Mouse (Mus musculus) CH12.LX (cell line): ENCODE results near the gene Igsf21. TPM values are rescaled to one million over a fixed set of nuclear protein-coding genes. Genes with fewer than 3 reads are reported as not detected.

Experiments used
- DNase-seq: peaks from one replicate; pipeline ENCODE4 v3.0.0-alpha.2; 2013; ENCODE audit errors: extremely low read depth
- H3K27ac ChIP-seq: 2 replicates; pipeline ENCODE4 v1.5.1; 2012; ENCODE audit warnings: low read depth, mild to moderate bottlenecking, control low read depth, moderate library complexity; ENCODE audit not compliant: insufficient read depth
- H3K27me3 ChIP-seq: replicated peaks from 2 replicates; pipeline ENCODE3; 2012; ENCODE audit warnings: inconsistent platforms
- H3K36me3 ChIP-seq, 2 experiments: replicated peaks in 1 of 2; 2 replicates each; pipeline versions ENCODE3 to v1.6.1; 2012; ENCODE audit warnings: inconsistent platforms in 1 of 2, low read length in 1 of 2, mild to moderate bottlenecking in 1 of 2, mixed read lengths in 1 of 2, moderate library complexity in 1 of 2; ENCODE audit not compliant: control insufficient read depth in 1 of 2, insufficient read depth in 1 of 2
- H3K4me1 ChIP-seq, 2 experiments: 2 replicates each; pipeline ENCODE4 v1.6.1; 2012; ENCODE audit warnings: inconsistent platforms in 1 of 2, moderate library complexity in 1 of 2; ENCODE audit not compliant: insufficient read depth in 2 of 2, control insufficient read depth in 1 of 2
- H3K4me2 ChIP-seq: 2 replicates; pipeline ENCODE4 v1.6.1; 2012; ENCODE audit warnings: low read depth, mild to moderate bottlenecking, control low read depth; ENCODE audit not compliant: poor library complexity, insufficient read depth, severe bottlenecking
- H3K4me3 ChIP-seq, 3 experiments: fragments of 150-350 bp in 1 of 3; sonication (generic) in 1 of 3; replicated peaks in 1 of 3; 2 replicates each; pipeline versions ENCODE3 to v1.5.1; 2011 to 2012; ENCODE audit warnings: low read depth in 2 of 3, low read length in 2 of 3, mild to moderate bottlenecking in 2 of 3, moderate library complexity in 2 of 3, control low read depth in 1 of 3, improper control_type of control experiment in 1 of 3, inconsistent platforms in 1 of 3, mixed read lengths in 1 of 3; ENCODE audit not compliant: poor library complexity in 1 of 3
- H3K79me2 ChIP-seq: replicated peaks from 2 replicates; pipeline ENCODE4 v1.6.1; 2012; ENCODE audit warnings: mild to moderate bottlenecking, moderate library complexity; ENCODE audit not compliant: control insufficient read depth, poor library complexity, insufficient read depth, severe bottlenecking; ENCODE audit errors: extremely low read depth
- H3K9ac ChIP-seq: 2 replicates; pipeline ENCODE4 v1.6.1; 2012; ENCODE audit warnings: low read depth, mild to moderate bottlenecking, control low read depth, moderate library complexity; ENCODE audit not compliant: insufficient read depth
- H3K9me3 ChIP-seq: replicated peaks from 2 replicates; pipeline ENCODE3; 2012; ENCODE audit warnings: low read length, inconsistent platforms, mixed read lengths
- BHLHE40 ChIP-seq: IDR thresholded peaks from 2 replicates; pipeline ENCODE4 v1.6.1; 2011; ENCODE audit warnings: mild to moderate bottlenecking, low read depth, low read length, improper control_type of control experiment
- CTCF ChIP-seq, 2 experiments: IDR thresholded peaks in 1 of 2; conservative IDR thresholded peaks in 1 of 2; 2 replicates each; pipeline ENCODE4 v1.5.1; 2011 to 2012; ENCODE audit warnings: low read depth in 2 of 2, low read length in 2 of 2, improper control_type of control experiment in 1 of 2, inconsistent platforms in 1 of 2, mild to moderate bottlenecking in 1 of 2, moderate library complexity in 1 of 2
- E2F4 ChIP-seq: IDR thresholded peaks from 2 replicates; pipeline ENCODE4 v1.6.1; 2011; ENCODE audit warnings: low read depth, low read length, improper control_type of control experiment; ENCODE audit not compliant: insufficient replicate concordance
- ELF1 ChIP-seq: IDR thresholded peaks from 2 replicates; pipeline ENCODE4 v1.6.1; 2014; ENCODE audit warnings: low read depth, mild to moderate bottlenecking, inconsistent platforms, low read length, improper control_type of control experiment
- EP300 ChIP-seq: IDR thresholded peaks from 2 replicates; pipeline ENCODE4 v1.6.1; 2011; ENCODE audit warnings: low read length, improper control_type of control experiment
- ETS1 ChIP-seq: conservative IDR thresholded peaks from 2 replicates; pipeline ENCODE4 v1.6.1; 2012; ENCODE audit warnings: low read depth, mild to moderate bottlenecking, inconsistent platforms, low read length, improper control_type of control experiment, moderate library complexity
- GABPA ChIP-seq: IDR thresholded peaks from 2 replicates; pipeline ENCODE4 v1.6.1; 2012; ENCODE audit warnings: low read depth, low read length, improper control_type of control experiment, inconsistent platforms; ENCODE audit not compliant: insufficient replicate concordance
- IRF4 ChIP-seq: IDR thresholded peaks from 2 replicates; pipeline ENCODE4 v1.6.1; 2014; ENCODE audit warnings: low read depth, mild to moderate bottlenecking, inconsistent platforms, low read length, improper control_type of control experiment
- JUN ChIP-seq: IDR thresholded peaks from 2 replicates; pipeline ENCODE4 v1.6.1; 2011; ENCODE audit warnings: low read depth, mild to moderate bottlenecking, low read length, improper control_type of control experiment, moderate library complexity; ENCODE audit not compliant: insufficient read depth
- KAT2A ChIP-seq: IDR thresholded peaks from 2 replicates; pipeline ENCODE4 v1.6.1; 2012; ENCODE audit warnings: low read length, improper control_type of control experiment, inconsistent platforms; ENCODE audit not compliant: insufficient replicate concordance
- MAFK ChIP-seq: IDR thresholded peaks from 2 replicates; pipeline ENCODE4 v1.6.1; 2011; ENCODE audit warnings: low read length, improper control_type of control experiment; ENCODE audit not compliant: insufficient replicate concordance
- MAX ChIP-seq: IDR thresholded peaks from 2 replicates; pipeline ENCODE4 v1.6.1; 2011; ENCODE audit warnings: low read length, improper control_type of control experiment
- MAZ ChIP-seq: IDR thresholded peaks from 2 replicates; pipeline ENCODE4 v1.6.1; 2012; ENCODE audit warnings: low read depth, mild to moderate bottlenecking, inconsistent platforms, low read length, improper control_type of control experiment, moderate library complexity
- MEF2A ChIP-seq: IDR thresholded peaks from 2 replicates; pipeline ENCODE4 v1.6.1; 2014; ENCODE audit warnings: low read depth, mild to moderate bottlenecking, inconsistent platforms, low read length, improper control_type of control experiment, borderline replicate concordance
- MXI1 ChIP-seq: IDR thresholded peaks from 2 replicates; pipeline ENCODE4 v1.6.1; 2011; ENCODE audit warnings: mild to moderate bottlenecking, low read depth, low read length, improper control_type of control experiment
- MYC ChIP-seq: IDR thresholded peaks from 2 replicates; pipeline ENCODE4 v1.6.1; 2011; ENCODE audit warnings: low read depth, mild to moderate bottlenecking, improper control_type of control experiment, low read length
- NELFE ChIP-seq: IDR thresholded peaks from 2 replicates; pipeline ENCODE4 v1.6.1; 2011; ENCODE audit warnings: low read depth, low read length, improper control_type of control experiment
- RAD21 ChIP-seq: IDR thresholded peaks from 2 replicates; pipeline ENCODE4 v1.6.1; 2011; ENCODE audit warnings: low read depth, mild to moderate bottlenecking, low read length, improper control_type of control experiment, moderate library complexity
- TBP ChIP-seq: conservative IDR thresholded peaks from 2 replicates; pipeline ENCODE4 v1.6.1; 2011; ENCODE audit warnings: low read depth, low read length, improper control_type of control experiment
- UBTF ChIP-seq: IDR thresholded peaks from 2 replicates; pipeline ENCODE4 v1.6.1; 2012; ENCODE audit warnings: low read depth, mild to moderate bottlenecking, inconsistent platforms, low read length, improper control_type of control experiment, moderate library complexity
- USF1 ChIP-seq: IDR thresholded peaks from 2 replicates; pipeline ENCODE4 v1.6.1; 2014; ENCODE audit warnings: low read depth, mild to moderate bottlenecking, inconsistent platforms, low read length, improper control_type of control experiment
- USF2 ChIP-seq: conservative IDR thresholded peaks from 2 replicates; pipeline ENCODE4 v1.6.1; 2011; ENCODE audit warnings: low read depth, low read length, improper control_type of control experiment
- ZKSCAN1 ChIP-seq: IDR thresholded peaks from 2 replicates; pipeline ENCODE4 v1.6.1; 2012; ENCODE audit warnings: low read depth, inconsistent platforms, low read length, improper control_type of control experiment, borderline replicate concordance
- ZMIZ1 ChIP-seq: IDR thresholded peaks from 2 replicates; pipeline ENCODE4 v1.6.1; 2012; ENCODE audit warnings: low read depth, mild to moderate bottlenecking, inconsistent platforms, low read length, improper control_type of control experiment
- ZNF384 ChIP-seq: IDR thresholded peaks from 2 replicates; pipeline ENCODE4 v1.6.1; 2012; ENCODE audit warnings: low read depth, low read length, improper control_type of control experiment, inconsistent platforms
- dilution Hi-C: fragments of 300-500 bp; cut with MboI; formaldehyde crosslinking; loops from 2 replicates; pipeline ENCODE4 v1.14.3; 2020; ENCODE audit warnings: low sequenced_read_pairs; ENCODE audit not compliant: extremely low pct_unique_long_range_greater_than_20kb, extremely low pct_ligation_motif_present
- in situ Hi-C: fragments of 300-500 bp; cut with MboI; formaldehyde crosslinking; loops from 3 replicates; pipeline ENCODE4 v1.14.3; 2019; ENCODE audit warnings: low sequenced_read_pairs, low pct_ligation_motif_present, low pct_unique_long_range_greater_than_20kb, mixed read lengths
- polyA plus RNA-seq: library from polyadenylated mRNA; unstranded; fragments of >175 nt; gene quantifications from 2 replicates; pipeline ENCODE4 v1.2.1, GENCODE M21; 2012; ENCODE audit warnings: low read depth; ENCODE audit not compliant: insufficient read length
- total RNA-seq, 2 experiments: library from RNA; depleted of rRNA; stranded (reverse); fragments of 300-350 nt in 1 of 2; fragments of >200 nt in 1 of 2; gene quantifications; 2 replicates each; pipeline ENCODE4 v1.2.3; 2012 to 2014

Gene Igsf21
- total and polyA plus RNA-seq, 3 experiments, result not detected

GRCm38 (mm10) chr4:140204775-140205174 lies 41.8 kb downstream of the Igsf21 start:
- dilution Hi-C loops, result no loop called here
- Histone ChIP-seq H3K79me2 (no peaks in the 10 kb centered on the region), H3K27me3 (peaks cover 3% of the 10 kb centered on the region), H3K36me3 (no peaks in the 10 kb centered on the region), H3K27ac (no peak overlapping the region), H3K9me3 (peaks cover 43% of the 10 kb centered on the region), H3K4me1 (no peaks in the 10 kb centered on the region), H3K4me3 (no peak overlapping the region), H3K9ac (no peak overlapping the region), H3K4me2 (no peak overlapping the region)
- DNase-seq, result no peak
- in situ Hi-C loops, result no loop called here
- TF ChIP-seq UBTF (no peak), USF1 (no peak), MAZ (no peak), IRF4 (no peak), JUN (no peak), ETS1 (no peak), MXI1 (no peak), KAT2A (no peak), USF2 (no peak), NELFE (no peak), EP300 (no peak), MEF2A (no peak), GABPA (no peak), MYC (no peak), ELF1 (no peak), TBP (no peak), ZKSCAN1 (no peak), MAFK (no peak)

DNA sequence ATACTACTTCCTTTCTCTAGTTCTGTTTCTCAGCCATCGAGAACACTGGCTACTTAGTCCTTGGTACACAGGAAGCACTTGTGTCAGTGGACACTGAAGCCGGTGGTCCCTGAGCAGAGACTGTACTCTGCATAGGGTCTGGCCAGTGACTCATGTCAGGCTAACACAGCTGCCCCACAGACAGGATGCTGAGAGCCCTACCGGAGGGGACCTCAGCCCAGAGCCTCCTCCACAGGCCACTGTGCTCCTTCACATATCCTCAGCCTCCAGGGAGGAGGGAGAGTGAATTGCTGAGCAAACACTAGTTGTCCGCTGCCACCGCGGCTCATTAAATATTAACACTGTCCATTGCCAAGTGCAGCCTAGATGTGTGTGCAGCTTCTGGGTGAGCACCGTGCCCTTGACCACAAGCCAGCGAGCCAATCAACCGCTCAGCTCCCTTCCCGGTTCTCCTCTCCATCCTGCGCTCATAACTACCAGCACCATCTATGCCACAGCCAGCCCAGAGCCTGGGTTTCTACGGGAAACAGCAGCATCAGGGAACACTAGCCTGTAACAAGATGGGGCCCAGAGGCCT lies 42.8 kb downstream of the Igsf21 start:
- no peak for DNase-seq
- Histone ChIP-seq H3K36me3 (no peaks in the 10 kb centered on the region), H3K4me2 (no peak overlapping the region), H3K27me3 (peaks cover 3% of the 10 kb centered on the region), H3K9ac (no peak overlapping the region), H3K9me3 (peaks cover 44% of the 10 kb centered on the region), H3K27ac (no peak overlapping the region)
- in situ Hi-C loops, result no loop called here
- no peak for TF ChIP-seq TBP
- no peak for TF ChIP-seq BHLHE40
- TF ChIP-seq USF2, result no peak
- TF ChIP-seq CTCF (conservative IDR thresholded peaks at IDR 0.05 in 1 of 2, IDR thresholded peaks at IDR 0.05 in 1 of 2; ENCODE audit: low read depth in 2 of 2, low read length in 2 of 2), result no peak
- TF ChIP-seq NELFE, result no peak
- TF ChIP-seq JUN, result no peak
- TF ChIP-seq MAX, result no peak
- TF ChIP-seq USF1, result no peak
- no peak for TF ChIP-seq UBTF
- no peak for TF ChIP-seq MEF2A
- no peak for TF ChIP-seq EP300
- TF ChIP-seq E2F4, result no peak
- TF ChIP-seq ELF1, result no peak
- TF ChIP-seq ZNF384, result no peak
- TF ChIP-seq RAD21, result no peak
- no peak for TF ChIP-seq ZKSCAN1
- TF ChIP-seq ETS1, result no peak
- no peak for TF ChIP-seq KAT2A
- no peak for TF ChIP-seq ZMIZ1
- TF ChIP-seq, all 38 proteins: peak for 0
- Histone ChIP-seq H3K4me3 (no peak overlapping the region), H3K4me1 (no peaks in the 10 kb centered on the region), H3K79me2 (no peaks in the 10 kb centered on the region)
- dilution Hi-C loops, result no loop called here
